8 mouse cellular contexts compared by ENCODE assay signal in the genomic region with DNA sequence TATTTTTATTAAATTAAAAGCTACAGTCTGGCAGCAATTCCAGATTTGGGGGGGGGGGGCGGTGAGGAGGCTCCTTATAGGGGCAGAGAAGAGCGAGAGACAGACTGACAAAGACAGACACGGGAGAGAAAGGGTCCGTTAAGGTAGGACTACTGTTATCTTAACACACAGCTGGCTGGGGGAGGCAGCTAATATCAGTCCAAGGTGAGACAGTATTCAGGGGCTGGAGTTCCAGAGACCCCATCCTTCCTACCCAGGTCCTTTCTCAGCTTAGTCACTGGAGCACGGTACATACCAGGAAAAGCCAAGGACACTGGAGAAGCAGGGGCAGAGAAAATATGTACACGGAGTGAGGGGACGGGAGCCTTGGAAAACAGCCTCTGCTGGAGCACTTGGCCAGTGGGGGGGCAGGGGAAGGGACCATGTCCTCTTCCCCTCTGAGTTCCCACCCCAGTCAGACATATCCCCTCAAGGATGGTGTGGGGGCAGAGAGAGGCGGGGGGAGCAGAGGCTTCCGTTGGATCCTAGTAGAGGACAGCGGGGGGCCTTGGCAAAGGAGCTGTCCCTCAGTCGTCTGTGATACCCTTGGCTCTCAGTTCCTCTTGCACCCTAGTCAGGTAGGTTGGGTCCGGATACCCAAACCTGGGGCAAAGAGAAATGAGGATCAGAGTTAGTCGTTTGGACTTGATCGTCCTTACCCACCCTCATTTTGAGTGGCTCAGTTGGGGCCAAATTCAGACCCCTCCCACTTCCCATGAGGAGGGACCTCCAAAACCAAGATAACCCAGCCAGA. TPM values are rescaled to one million over a fixed set of nuclear protein-coding genes. Genes with fewer than 3 reads are reported as not detected.
DNase-seq lines count a peak whose midpoint lies in the region; ATAC-seq and TF ChIP-seq lines count a peak whose summit lies in the region.

No protein-coding gene starts in this region.

- no peak for ATAC-seq in heart, embryonic 15.5 days (replicated peaks; ENCODE audit: insufficient number of reproducible peaks, insufficient read depth, low FRiP score, low read depth)
- ATAC-seq in hindbrain, embryonic 12.5 days (ENCODE audit: low FRiP score) = no peak
- ATAC-seq in liver, postnatal 0 days = no peak
- ATAC-seq in erythroid progenitor cell, adult 5-6 weeks (replicated peaks; ENCODE audit: low FRiP score, poor library complexity, severe bottlenecking) = no peak

- peak overlapping the region; percentile 75 for H3K27ac ChIP-seq in heart, embryonic 15.5 days
- peak overlapping the region; percentile 97 for H3K27ac ChIP-seq in embryonic facial prominence, embryonic 10.5 days (replicated peaks)
- H3K27ac ChIP-seq in hindbrain, embryonic 12.5 days = peak overlapping the region; percentile 87
- peak overlapping the region; percentile 66 for H3K27ac ChIP-seq in liver, postnatal 0 days (ENCODE audit: low read depth)

- peaks cover 7% of the 10 kb centered on the region; the same call in 1 of the 2 replicates for H3K27me3 ChIP-seq in heart, embryonic 15.5 days
- H3K27me3 ChIP-seq in embryonic facial prominence, embryonic 10.5 days (replicated peaks; ENCODE audit: low read depth, poor library complexity, severe bottlenecking) = peaks cover under 1% of the 10 kb centered on the region; the same call in 1 of the 2 replicates
- H3K27me3 ChIP-seq in hindbrain, embryonic 12.5 days = no peaks in the 10 kb centered on the region
- peaks cover 31% of the 10 kb centered on the region for H3K27me3 ChIP-seq in liver, postnatal 0 days (ENCODE audit: insufficient read depth, low read length)

- H3K4me2 ChIP-seq in heart, embryonic 15.5 days = peak overlapping the region; percentile 95
- H3K4me2 ChIP-seq in hindbrain, embryonic 12.5 days (replicated peaks) = peak overlapping the region; percentile 96
- peak overlapping the region; percentile 90 for H3K4me2 ChIP-seq in liver, postnatal 0 days (ENCODE audit: low read depth, low read length)

- WGBS in heart, embryonic 15.5 days = 41% methylated on average over 14 of the region's 14 CpGs
- 30% methylated on average over 14 of the region's 14 CpGs for WGBS in embryonic facial prominence, embryonic 10.5 days
- 34% methylated on average over 14 of the region's 14 CpGs for WGBS in hindbrain, embryonic 12.5 days
- 45% methylated on average over 14 of the region's 14 CpGs for WGBS in liver, postnatal 0 days (ENCODE audit: insufficient replicate concordance)

- H3K9me3 ChIP-seq in heart, embryonic 15.5 days (replicated peaks) = no peaks in the 10 kb centered on the region
- H3K9me3 ChIP-seq in embryonic facial prominence, embryonic 10.5 days = no peaks in the 10 kb centered on the region
- no peaks in the 10 kb centered on the region for H3K9me3 ChIP-seq in hindbrain, embryonic 12.5 days (replicated peaks)
- H3K9me3 ChIP-seq in liver, postnatal 0 days (ENCODE audit: low read length) = no peaks in the 10 kb centered on the region; the same call in 1 of the 2 replicates

- TF ChIP-seq CTCF in liver, postnatal 0 days (IDR thresholded peaks at IDR 0.05; ENCODE audit: low read depth) = no peak

- H3K9ac ChIP-seq in heart, embryonic 15.5 days = no peak overlapping the region
- H3K9ac ChIP-seq in hindbrain, embryonic 12.5 days = peak overlapping the region; percentile 88; the same call in 1 of the 2 replicates
- no peak overlapping the region; the same call in 1 of the 2 replicates for H3K9ac ChIP-seq in liver, postnatal 0 days (replicated peaks)

- H3K4me3 ChIP-seq in heart, embryonic 15.5 days = peak overlapping the region; percentile 64
- peak overlapping the region; percentile 90 for H3K4me3 ChIP-seq in embryonic facial prominence, embryonic 10.5 days
- 0 out of 2 replicates have a peak overlapping the region, but pooled peaks have one; percentile 63 for H3K4me3 ChIP-seq in hindbrain, embryonic 12.5 days
- no peak overlapping the region for H3K4me3 ChIP-seq in liver, postnatal 0 days (ENCODE audit: low read depth, low read length)

- no peak for DNase-seq in heart, adult 8-10 months (ENCODE audit: low spot score)
- DNase-seq in embryonic facial prominence, embryonic 10.5 days (ENCODE audit: low spot score) = no peak
- DNase-seq in liver, postnatal 0 days = no peak
- no peak for DNase-seq in ovary, postnatal 14 days (ENCODE audit: low spot score)
- no peak for DNase-seq in ovary, postnatal 10 days (ENCODE audit: low spot score)

- TF ChIP-seq EP300 in liver, postnatal 0 days (IDR thresholded peaks at IDR 0.05; ENCODE audit: low read depth) = no peak

- peaks cover 51% of the 10 kb centered on the region for H3K4me1 ChIP-seq in heart, embryonic 15.5 days (replicated peaks)
- peaks cover 78% of the 10 kb centered on the region for H3K4me1 ChIP-seq in embryonic facial prominence, embryonic 10.5 days
- H3K4me1 ChIP-seq in hindbrain, embryonic 12.5 days = peaks cover 47% of the 10 kb centered on the region
- H3K4me1 ChIP-seq in liver, postnatal 0 days (ENCODE audit: insufficient read depth) = peaks cover 41% of the 10 kb centered on the region

- H3K36me3 ChIP-seq in heart, embryonic 15.5 days = peaks cover 9% of the 10 kb centered on the region
- peaks cover 48% of the 10 kb centered on the region for H3K36me3 ChIP-seq in embryonic facial prominence, embryonic 10.5 days (replicated peaks)
- H3K36me3 ChIP-seq in hindbrain, embryonic 12.5 days = peaks cover 21% of the 10 kb centered on the region; the same call in 1 of the 2 replicates
- no peaks in the 10 kb centered on the region for H3K36me3 ChIP-seq in liver, postnatal 0 days (replicated peaks; ENCODE audit: insufficient read depth, low read length)

RNA-seq across cellular contexts. Expression of a gene that starts 0.7 kb away (rescaled TPM):
- polyA plus RNA-seq in heart, embryonic 15.5 days (2015; fragmentation: Nextera tagmentation; extraction: Ambion mirVana) = 24.7 and 32.5 TPM in 2 replicates
- 10 to 100 TPM in 3 of 4 experiments, 1 to 10 TPM in 1; 8.1 to 13.4 (median 10.8) TPM for total RNA-seq in heart, adult 8-10 months (2022)
- 26.9 and 29.6 TPM in 2 replicates for polyA plus RNA-seq in embryonic facial prominence, embryonic 10.5 days (2016; fragmentation: Nextera tagmentation; extraction: Ambion mirVana)
- 52.2 and 61.4 TPM in 2 replicates for polyA plus RNA-seq in hindbrain, embryonic 12.5 days (2016; fragmentation: Nextera tagmentation; extraction: Ambion mirVana)
- 1.9 and 2.6 TPM in 2 replicates for polyA plus RNA-seq in liver, postnatal 0 days (2015; fragmentation: Nextera tagmentation; extraction: Ambion mirVana)
- total RNA-seq in erythroid progenitor cell, adult 5-6 weeks (2015; ENCODE audit: low replicate concordance) = 0.72 TPM in 1 of 2 replicates, not detected in the other
- total RNA-seq in erythroid progenitor cell, adult 5-6 weeks (2017; ENCODE audit: low replicate concordance) = 0.13 and 10.1 TPM in 2 replicates

RNA-seq across cellular contexts. Expression of a gene that starts 4.9 kb away (rescaled TPM):
- 63.5 and 86.0 TPM in 2 replicates for polyA plus RNA-seq in heart, embryonic 15.5 days (2015; fragmentation: Nextera tagmentation; extraction: Ambion mirVana)
- total RNA-seq in heart, adult 8-10 months (2022) = 10 to 100 TPM; 18.1 to 29.6 (median 24.2) TPM
- polyA plus RNA-seq in embryonic facial prominence, embryonic 10.5 days (2016; fragmentation: Nextera tagmentation; extraction: Ambion mirVana) = 107 and 115 TPM in 2 replicates
- polyA plus RNA-seq in hindbrain, embryonic 12.5 days (2016; fragmentation: Nextera tagmentation; extraction: Ambion mirVana) = 199 and 203 TPM in 2 replicates
- 8.8 and 8.9 TPM in 2 replicates for polyA plus RNA-seq in liver, postnatal 0 days (2015; fragmentation: Nextera tagmentation; extraction: Ambion mirVana)
- total RNA-seq in erythroid progenitor cell, adult 5-6 weeks (2015; ENCODE audit: low replicate concordance) = 18.9 and 22.0 TPM in 2 replicates
- 6.3 and 11.9 TPM in 2 replicates for total RNA-seq in erythroid progenitor cell, adult 5-6 weeks (2017; ENCODE audit: low replicate concordance)

RNA-seq across cellular contexts. Expression of a gene that starts 10.1 kb away (rescaled TPM):
- polyA plus RNA-seq in heart, embryonic 15.5 days (2015; fragmentation: Nextera tagmentation; extraction: Ambion mirVana) = 15.6 and 16.7 TPM in 2 replicates
- 10 to 100 TPM; 13.0 to 24.6 (median 15.5) TPM for total RNA-seq in heart, adult 8-10 months (2022)
- polyA plus RNA-seq in embryonic facial prominence, embryonic 10.5 days (2016; fragmentation: Nextera tagmentation; extraction: Ambion mirVana) = 2.1 and 2.9 TPM in 2 replicates
- 1.2 and 2.2 TPM in 2 replicates for polyA plus RNA-seq in hindbrain, embryonic 12.5 days (2016; fragmentation: Nextera tagmentation; extraction: Ambion mirVana)
- polyA plus RNA-seq in liver, postnatal 0 days (2015; fragmentation: Nextera tagmentation; extraction: Ambion mirVana) = 2.0 TPM in 2 replicates
- total RNA-seq in erythroid progenitor cell, adult 5-6 weeks (2015; ENCODE audit: low replicate concordance) = not detected in 2 replicates
- not detected in 2 replicates for total RNA-seq in erythroid progenitor cell, adult 5-6 weeks (2017; ENCODE audit: low replicate concordance)

RNA-seq across cellular contexts. Expression of a gene that starts 20.8 kb away (rescaled TPM):
- 23.2 and 27.0 TPM in 2 replicates for polyA plus RNA-seq in heart, embryonic 15.5 days (2015; fragmentation: Nextera tagmentation; extraction: Ambion mirVana)
- total RNA-seq in heart, adult 8-10 months (2022) = 10 to 100 TPM; 32.4 to 38.3 (median 35.3) TPM
- 25.3 and 25.9 TPM in 2 replicates for polyA plus RNA-seq in embryonic facial prominence, embryonic 10.5 days (2016; fragmentation: Nextera tagmentation; extraction: Ambion mirVana)
- 23.2 and 24.9 TPM in 2 replicates for polyA plus RNA-seq in hindbrain, embryonic 12.5 days (2016; fragmentation: Nextera tagmentation; extraction: Ambion mirVana)
- polyA plus RNA-seq in liver, postnatal 0 days (2015; fragmentation: Nextera tagmentation; extraction: Ambion mirVana) = 14.7 and 17.7 TPM in 2 replicates
- 31.4 and 61.6 TPM in 2 replicates for total RNA-seq in erythroid progenitor cell, adult 5-6 weeks (2015; ENCODE audit: low replicate concordance)
- 37.8 and 46.2 TPM in 2 replicates for total RNA-seq in erythroid progenitor cell, adult 5-6 weeks (2017; ENCODE audit: low replicate concordance)

RNA-seq across cellular contexts. Expression of a gene that starts 25.6 kb away (rescaled TPM):
- polyA plus RNA-seq in heart, embryonic 15.5 days (2015; fragmentation: Nextera tagmentation; extraction: Ambion mirVana) = 1.5 and 5.7 TPM in 2 replicates
- 1 to 10 TPM; 1.2 to 3.2 (median 1.5) TPM for total RNA-seq in heart, adult 8-10 months (2022)
- polyA plus RNA-seq in embryonic facial prominence, embryonic 10.5 days (2016; fragmentation: Nextera tagmentation; extraction: Ambion mirVana) = 3.0 and 3.8 TPM in 2 replicates
- polyA plus RNA-seq in hindbrain, embryonic 12.5 days (2016; fragmentation: Nextera tagmentation; extraction: Ambion mirVana) = 21.6 and 25.8 TPM in 2 replicates
- 27.2 and 32.2 TPM in 2 replicates for polyA plus RNA-seq in liver, postnatal 0 days (2015; fragmentation: Nextera tagmentation; extraction: Ambion mirVana)
- total RNA-seq in erythroid progenitor cell, adult 5-6 weeks (2015; ENCODE audit: low replicate concordance) = 25.2 and 34.2 TPM in 2 replicates
- total RNA-seq in erythroid progenitor cell, adult 5-6 weeks (2017; ENCODE audit: low replicate concordance) = 10.7 and 14.0 TPM in 2 replicates
